Mouse (Mus musculus) olfactory bulb, adult 2 months (tissue): ENCODE results near the gene Nebl. TPM values are rescaled to one million over a fixed set of nuclear protein-coding genes. Genes with fewer than 3 reads are reported as not detected.
"Not testable (repeated sequence)": the region's sequence is repeated elsewhere in the genome, so short reads cannot be mapped to it uniquely, and the experiment has no call there.

Experiments
- H3K27ac ChIP-seq: fragments of 200-500 bp; 2 replicates; pipeline ENCODE4 v1.5.1; 2012; ENCODE audit warnings: low read depth, low read length; ENCODE audit not compliant: insufficient read depth
- H3K4me1 ChIP-seq: fragments of 200-500 bp; 2 replicates; pipeline ENCODE4 v1.6.1; 2012; ENCODE audit warnings: low read length; ENCODE audit not compliant: control insufficient read depth, insufficient read depth
- H3K4me3 ChIP-seq: fragments of 200-500 bp; 2 replicates; pipeline ENCODE4 v1.5.1; 2012; ENCODE audit warnings: mild to moderate bottlenecking, low read depth, low read length, moderate library complexity; ENCODE audit not compliant: insufficient read depth
- CTCF ChIP-seq: fragments of 200-500 bp; IDR thresholded peaks from 2 replicates; pipeline ENCODE4 v1.5.1; 2012; ENCODE audit warnings: low read depth, mild to moderate bottlenecking, low read length, moderate library complexity; ENCODE audit not compliant: insufficient read depth
- POLR2A ChIP-seq: fragments of 200-500 bp; IDR thresholded peaks from 2 replicates; pipeline ENCODE4 v1.6.1; 2012; ENCODE audit warnings: mild to moderate bottlenecking, low read depth, low read length, moderate library complexity; ENCODE audit not compliant: insufficient read depth
- WGBS: fragments of 180-500 bp; shearing (Covaris S2); methylation state at CpG from one replicate; pipeline ENCODE4 v1.1.7; 2018; 5-methylcytosine and 5-hydroxymethylcytosine counted together
- polyA plus RNA-seq: library from polyadenylated mRNA; stranded (reverse); fragments of >200 nt; gene quantifications from 2 replicates; pipeline ENCODE4 v1.2.4, GENCODE M21; 2012; ENCODE audit warnings: low replicate concordance; ENCODE audit not compliant: missing spikeins, insufficient read depth, insufficient read length

Nebl gene
- polyA plus RNA-seq, 1 experiment = 392 TPM

GRCm38 (mm10) chr2:17335451-17335850, 395.8 kb downstream of the Nebl start:
- WGBS = 56% methylated on average over 5 of the region's 5 CpGs
- Histone ChIP-seq H3K4me3 (no peak overlapping the region), H3K27ac (no peak overlapping the region), H3K4me1 (0 out of 2 replicates have a peak, but pooled peaks cover 2% of the 10 kb centered on the region)
- TF ChIP-seq POLR2A (no peak), CTCF (no peak)

DNA sequence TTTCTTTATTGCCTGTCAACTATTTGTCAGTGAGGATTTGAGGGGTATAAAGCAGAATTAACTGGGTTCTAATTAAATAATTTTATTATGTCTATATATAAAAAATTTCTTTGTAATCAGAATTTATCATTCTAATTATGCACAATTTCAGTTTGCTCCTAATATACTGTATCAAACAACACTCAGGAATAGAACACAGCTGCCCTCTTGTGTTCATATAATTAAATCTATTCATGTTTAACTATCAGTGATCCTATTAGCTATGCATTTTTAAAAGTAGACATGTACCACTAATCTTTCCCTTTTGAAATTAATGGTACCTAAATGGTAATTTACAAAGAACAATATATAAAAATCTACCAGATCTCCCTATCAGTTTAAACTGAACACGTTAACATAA, 404.7 kb downstream of the Nebl start:
- no peak overlapping the region for H3K4me3 ChIP-seq
- no peak for TF ChIP-seq CTCF
- TF ChIP-seq POLR2A = no peak
- no peaks in the 10 kb centered on the region for H3K4me1 ChIP-seq
- no peak overlapping the region for H3K27ac ChIP-seq
- WGBS = 89% methylated on average over 1 of the region's 1 CpGs

DNA sequence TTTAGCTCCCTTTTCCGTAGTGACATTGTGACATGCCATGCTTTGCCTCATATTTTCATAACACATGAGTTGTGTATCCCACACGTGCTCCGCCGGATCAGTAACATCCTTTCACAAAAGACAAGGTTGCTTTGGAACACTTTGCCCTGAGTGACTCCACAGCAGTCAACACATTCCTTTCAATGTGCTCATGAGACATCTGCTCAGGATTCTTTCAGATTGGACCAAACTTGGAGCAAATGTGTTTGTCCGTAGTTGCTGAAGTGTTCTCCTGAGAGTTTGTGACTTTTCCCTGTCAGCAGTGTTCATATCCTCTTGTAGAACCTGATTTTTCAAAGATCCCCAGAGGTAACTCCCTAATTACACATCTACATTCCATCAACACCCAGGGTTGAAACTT, 414.4 kb downstream of the Nebl start:
- 89% methylated on average over 5 of the region's 5 CpGs for WGBS
- H3K4me3 ChIP-seq = no peak overlapping the region
- H3K27ac ChIP-seq = no peak overlapping the region
- TF ChIP-seq CTCF = no peak
- TF ChIP-seq POLR2A = no peak
- H3K4me1 ChIP-seq = no peaks in the 10 kb centered on the region

GRCm38 (mm10) chr2:17301379-17301778, 429.9 kb downstream of the Nebl start:
- TF ChIP-seq CTCF (no peak), POLR2A (no peak)
- Histone ChIP-seq H3K4me1 (no peaks in the 10 kb centered on the region), H3K27ac (no peak overlapping the region), H3K4me3 (no peak overlapping the region)

- H3K4me3 ChIP-seq = no peak overlapping the region
- H3K27ac ChIP-seq = no peak overlapping the region
- no peaks in the 10 kb centered on the region for H3K4me1 ChIP-seq
- WGBS = 32% methylated on average over 1 of the region's 1 CpGs
- no peak for TF ChIP-seq POLR2A
- TF ChIP-seq CTCF = no peak
These were observed 433.8 kb downstream of the Nebl start for GRCm38 (mm10) chr2:17297496-17297895.

DNA sequence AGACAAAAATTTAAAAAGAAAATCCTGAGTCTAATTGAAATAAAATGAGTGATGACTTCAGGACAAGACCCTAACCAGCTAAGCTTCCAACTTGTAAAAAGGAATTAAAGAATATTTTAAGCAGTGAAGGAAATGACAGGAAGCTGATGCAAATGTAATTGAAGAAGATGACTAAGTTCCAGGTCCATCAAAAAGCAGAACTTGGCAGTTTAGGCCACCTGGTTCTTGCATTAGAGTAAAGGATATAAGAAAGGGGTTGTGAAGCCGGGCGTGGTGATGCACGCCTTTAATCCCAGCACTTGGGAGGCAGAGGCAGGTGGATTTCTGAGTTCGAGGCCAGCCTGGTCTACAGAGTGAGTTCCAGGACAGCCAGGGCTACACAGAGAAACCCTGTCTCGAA, 436.0 kb downstream of the Nebl start:
- H3K27ac ChIP-seq, H3K4me3 ChIP-seq, H3K4me1 ChIP-seq: not testable (repeated sequence)
- WGBS = 93% methylated on average over 5 of the region's 5 CpGs
